Mouse (Mus musculus) limb, embryonic 11.5 days (tissue): ENCODE measurements around the gene Arvcf. TPM values are rescaled to one million over a fixed set of nuclear protein-coding genes. Genes with fewer than 3 reads are reported as not detected.

Experiments used
- ATAC-seq: fragments of 200-750 bp; cut with Nextera tagmentation; 2 replicates; pipeline ENCODE4 v1.8.0; 2017; ENCODE audit warnings: low read depth; ENCODE audit not compliant: insufficient number of reproducible peaks, low FRiP score, low TSS enrichment
- DNase-seq: peaks from one replicate; pipeline ENCODE4 v3.0.0-alpha.2; 2015; ENCODE audit warnings: low spot score
- H3K27ac ChIP-seq: fragments of 300-500 bp; sonication (generic); replicated peaks from 2 replicates; pipeline ENCODE4 v1.5.1; 2014; ENCODE audit warnings: low read depth, mild to moderate bottlenecking, low read length
- H3K27me3 ChIP-seq: fragments of 300-500 bp; sonication (generic); 2 replicates; pipeline ENCODE4 v1.6.1; 2014; ENCODE audit warnings: mild to moderate bottlenecking, low read length, mixed read lengths; ENCODE audit not compliant: control insufficient read depth, insufficient read depth
- H3K36me3 ChIP-seq: fragments of 300-500 bp; sonication (generic); 2 replicates; pipeline ENCODE4 v1.6.1; 2014; ENCODE audit warnings: mild to moderate bottlenecking, low read length, moderate library complexity, mixed read lengths; ENCODE audit not compliant: control insufficient read depth, insufficient read depth
- H3K4me1 ChIP-seq: fragments of 300-500 bp; sonication (generic); 2 replicates; pipeline ENCODE4 v1.6.1; 2014; ENCODE audit warnings: low read length, mixed read lengths; ENCODE audit not compliant: control insufficient read depth, insufficient read depth
- H3K4me2 ChIP-seq: fragments of 300-500 bp; sonication (generic); 2 replicates; pipeline ENCODE4 v1.6.1; 2014; ENCODE audit warnings: low read depth, mild to moderate bottlenecking, moderate library complexity; ENCODE audit not compliant: severe bottlenecking
- H3K4me3 ChIP-seq: fragments of 300-500 bp; sonication (generic); 2 replicates; pipeline ENCODE4 v1.5.1; 2014; ENCODE audit warnings: low read depth, low read length
- H3K9ac ChIP-seq: fragments of 300-500 bp; sonication (generic); 2 replicates; pipeline ENCODE4 v1.6.1; 2014; ENCODE audit warnings: mild to moderate bottlenecking, low read length
- H3K9me3 ChIP-seq: fragments of 300-500 bp; sonication (generic); 2 replicates; pipeline ENCODE4 v1.6.1; 2016; ENCODE audit warnings: low read length; ENCODE audit not compliant: control insufficient read depth
- WGBS: fragments of 180-500 bp; shearing (Covaris S2); extraction: QIAGEN DNeasy Blood & Tissue Kit; methylation state at CpG from one replicate; pipeline ENCODE4 v1.1.7; 2014; 5-methylcytosine and 5-hydroxymethylcytosine counted together
- polyA plus RNA-seq: library from polyadenylated mRNA; unstranded; fragments of >200 nt; fragmentation: Nextera tagmentation; extraction: Ambion mirVana; gene quantifications from 2 replicates; pipeline ENCODE4 v1.2.1, GENCODE M21; 2014

Arvcf gene
- polyA plus RNA-seq, 1 experiment from 2014 or later, result 33.2 TPM

DNA sequence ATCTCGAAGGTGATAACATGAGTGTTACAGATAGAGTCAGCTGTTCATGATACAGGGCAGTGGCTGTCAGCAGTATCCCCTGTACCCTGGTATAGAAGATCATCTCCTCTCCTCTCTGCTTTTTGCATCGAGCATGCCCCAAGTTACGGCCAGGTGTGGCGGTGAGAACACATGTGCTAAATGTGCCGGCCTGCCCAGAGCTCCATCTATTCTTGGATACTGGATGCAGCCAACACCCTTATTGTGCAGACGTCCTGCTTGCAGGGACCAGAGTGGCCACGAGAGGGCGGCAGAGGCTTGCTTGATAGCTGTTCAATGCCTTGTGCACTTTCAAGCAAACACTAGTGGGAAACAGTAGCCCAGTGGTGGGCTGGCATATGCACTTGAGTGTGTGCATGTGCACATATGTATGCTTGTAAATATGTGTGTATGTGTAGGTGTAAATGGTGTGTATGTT lies 95.4 kb downstream of the Arvcf start:
- DNase-seq, result peak; percentile 98
- H3K4me3 ChIP-seq, result no peak overlapping the region
- no peaks in the 10 kb centered on the region for H3K4me1 ChIP-seq
- no peak overlapping the region for H3K9ac ChIP-seq
- H3K4me2 ChIP-seq, result no peak overlapping the region
- H3K9me3 ChIP-seq, result no peaks in the 10 kb centered on the region
- H3K36me3 ChIP-seq, result peaks cover 9% of the 10 kb centered on the region
- peak; percentile 65 for ATAC-seq
- H3K27ac ChIP-seq, result no peak overlapping the region
- 33% methylated on average over 8 of the region's 8 CpGs for WGBS
- H3K27me3 ChIP-seq, result no peaks in the 10 kb centered on the region

DNA sequence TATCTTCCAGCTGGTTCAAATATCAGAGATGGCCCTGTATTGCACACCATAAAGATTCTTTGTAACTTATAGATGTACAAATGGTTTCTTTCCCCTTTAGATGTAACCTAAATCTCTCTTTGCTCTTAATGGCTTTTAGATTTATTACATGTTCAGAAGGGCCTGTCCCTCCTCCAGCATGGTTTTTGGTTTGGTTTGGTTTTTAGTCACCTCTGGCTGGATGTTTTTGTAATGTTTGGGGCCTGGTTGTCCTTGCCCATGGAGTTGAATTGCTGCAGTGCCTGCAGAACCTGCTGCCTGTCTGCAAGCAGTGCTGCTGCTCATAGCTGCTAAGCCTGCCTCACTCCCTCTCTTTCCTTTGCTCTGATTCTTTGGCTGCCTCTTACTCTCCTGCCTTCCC lies 99.3 kb downstream of the Arvcf start:
- DNase-seq (no peak), ATAC-seq (no peak)
- Histone ChIP-seq H3K9ac (no peak overlapping the region), H3K4me3 (no peak overlapping the region), H3K36me3 (peaks cover 5% of the 10 kb centered on the region), H3K27me3 (no peaks in the 10 kb centered on the region), H3K4me2 (no peak overlapping the region), H3K27ac (no peak overlapping the region), H3K9me3 (no peaks in the 10 kb centered on the region), H3K4me1 (no peaks in the 10 kb centered on the region)

DNA sequence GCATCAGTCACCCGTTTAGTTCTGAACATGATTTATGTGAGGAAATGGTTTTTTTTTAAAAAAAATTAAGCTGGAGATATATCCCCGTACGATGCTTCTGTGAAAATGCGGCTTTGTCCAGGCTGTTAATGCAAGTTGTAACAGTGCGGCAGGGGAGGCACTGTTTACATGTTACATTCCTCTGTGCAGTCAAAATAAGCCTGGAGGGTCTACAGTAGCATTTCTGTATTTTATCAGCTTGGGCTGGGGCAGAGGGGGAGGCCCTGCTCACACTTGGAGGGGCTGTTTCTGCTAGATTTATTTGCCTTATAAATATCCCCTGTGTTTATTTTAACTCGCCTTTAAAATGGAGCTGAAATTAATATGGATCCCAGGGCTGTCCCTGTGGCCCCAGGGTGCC lies 100.1 kb downstream of the Arvcf start:
- no peak for ATAC-seq
- DNase-seq, result no peak

DNA sequence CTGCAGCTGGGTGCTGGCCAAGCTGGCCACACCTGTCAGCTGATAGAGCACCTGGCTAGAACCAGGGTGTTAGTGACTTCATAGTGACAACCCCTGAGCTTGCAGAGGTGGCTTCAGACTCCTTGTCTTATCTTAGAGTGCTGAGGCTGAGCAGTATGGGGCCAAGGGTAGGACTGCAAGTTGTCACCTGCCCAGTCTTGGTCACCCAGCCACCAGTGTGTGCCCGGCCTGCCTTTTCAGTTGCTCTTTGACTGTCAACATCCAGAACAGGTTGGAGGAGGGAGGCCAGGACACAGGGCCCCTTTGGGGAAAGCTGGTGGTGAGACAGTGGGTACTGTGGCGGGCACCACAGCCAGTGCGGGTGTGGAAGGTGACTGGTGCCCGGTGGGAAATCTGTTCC lies 101.0 kb downstream of the Arvcf start:
- no peaks in the 10 kb centered on the region for H3K9me3 ChIP-seq
- ATAC-seq (no peak), DNase-seq (no peak)
- H3K4me1 ChIP-seq, result peaks cover 3% of the 10 kb centered on the region; the same call in 1 of the 2 replicates
- no peaks in the 10 kb centered on the region for H3K27me3 ChIP-seq
- H3K27ac ChIP-seq, result no peak overlapping the region
- no peak overlapping the region for H3K9ac ChIP-seq
- H3K4me2 ChIP-seq, result no peak overlapping the region
- 92% methylated on average over 4 of the region's 4 CpGs for WGBS
- peaks cover 5% of the 10 kb centered on the region for H3K36me3 ChIP-seq
- no peak overlapping the region for H3K4me3 ChIP-seq

More for the DNA sequence above, 100.1 kb downstream of the Arvcf start:
- no peak overlapping the region for H3K4me3 ChIP-seq
- H3K9me3 ChIP-seq, result no peaks in the 10 kb centered on the region
- 69% methylated on average over 6 of the region's 6 CpGs for WGBS
- no peak overlapping the region for H3K4me2 ChIP-seq
- H3K27ac ChIP-seq, result no peak overlapping the region
- H3K27me3 ChIP-seq, result no peaks in the 10 kb centered on the region
- peaks cover 5% of the 10 kb centered on the region for H3K36me3 ChIP-seq
- H3K9ac ChIP-seq, result no peak overlapping the region
- no peaks in the 10 kb centered on the region for H3K4me1 ChIP-seq

DNA sequence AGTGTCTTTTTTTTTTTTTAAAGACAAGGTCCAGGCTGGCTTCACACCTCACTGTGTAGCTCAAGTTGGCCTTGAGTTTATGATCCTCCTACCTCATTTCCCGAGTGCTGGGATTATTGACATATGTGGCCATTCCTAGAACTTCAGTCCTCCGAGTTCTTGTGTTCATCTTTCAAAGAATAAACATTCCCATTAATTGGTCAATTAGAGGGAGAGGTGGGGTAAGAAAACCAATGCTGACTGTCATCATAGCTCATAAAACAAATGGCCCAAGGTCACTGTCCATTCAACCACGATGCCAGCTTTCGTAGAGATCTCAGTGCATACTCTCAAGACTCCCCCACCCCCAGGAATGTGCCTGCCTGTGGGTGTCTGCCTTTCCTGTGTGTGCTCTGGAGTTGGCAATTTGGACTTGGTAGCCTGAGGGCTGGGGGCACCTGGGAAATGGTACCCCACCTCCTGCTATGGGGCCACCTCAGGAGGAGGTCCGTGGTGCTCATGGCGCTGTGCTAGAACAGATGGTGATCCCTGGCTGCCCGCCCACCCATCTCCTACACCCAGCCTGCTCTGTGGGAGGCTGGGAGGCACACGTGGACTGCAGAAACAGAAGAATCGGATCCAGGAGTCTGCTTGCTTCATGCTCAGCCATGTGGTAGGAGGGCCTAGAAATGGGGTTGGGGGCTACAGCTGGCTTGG lies 103.7 kb downstream of the Arvcf start:
- 65% methylated on average over 9 of the region's 9 CpGs for WGBS
- no peaks in the 10 kb centered on the region for H3K9me3 ChIP-seq
- no peak overlapping the region for H3K4me2 ChIP-seq
- no peak for ATAC-seq
- H3K4me3 ChIP-seq, result no peak overlapping the region
- H3K27ac ChIP-seq, result peak overlapping the region; percentile 24; the same call in 1 of the 2 replicates
- H3K9ac ChIP-seq, result no peak overlapping the region
- H3K27me3 ChIP-seq, result no peaks in the 10 kb centered on the region
- DNase-seq, result no peak
- H3K4me1 ChIP-seq, result peaks cover 4% of the 10 kb centered on the region; the same call in 1 of the 2 replicates
- peaks cover 2% of the 10 kb centered on the region; the same call in 1 of the 2 replicates for H3K36me3 ChIP-seq

DNA sequence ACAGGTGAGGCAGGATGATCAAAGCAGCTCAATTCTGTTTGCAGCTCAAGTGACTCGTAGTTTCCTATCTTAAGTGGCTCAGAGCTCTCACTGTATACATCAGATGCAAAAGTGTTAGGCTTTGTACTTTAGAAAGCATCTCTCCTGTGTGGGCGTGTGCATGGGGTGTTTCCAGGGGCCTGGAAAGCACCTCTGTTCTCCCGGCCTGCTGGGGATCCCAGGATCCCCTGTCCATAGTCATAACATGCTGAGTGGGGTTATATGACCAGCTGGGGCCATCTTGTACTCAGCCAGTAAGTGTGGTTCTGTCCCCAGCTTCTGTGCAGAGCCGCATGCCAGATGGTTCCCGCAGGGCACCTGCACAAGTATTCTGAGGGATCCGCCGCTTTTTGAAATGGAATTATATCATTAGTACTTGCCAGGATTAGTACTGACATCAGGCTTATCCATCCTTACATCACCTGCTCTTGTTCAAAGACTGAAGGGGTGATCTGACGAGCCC lies 104.4 kb downstream of the Arvcf start:
- no peak overlapping the region for H3K4me3 ChIP-seq

DNA sequence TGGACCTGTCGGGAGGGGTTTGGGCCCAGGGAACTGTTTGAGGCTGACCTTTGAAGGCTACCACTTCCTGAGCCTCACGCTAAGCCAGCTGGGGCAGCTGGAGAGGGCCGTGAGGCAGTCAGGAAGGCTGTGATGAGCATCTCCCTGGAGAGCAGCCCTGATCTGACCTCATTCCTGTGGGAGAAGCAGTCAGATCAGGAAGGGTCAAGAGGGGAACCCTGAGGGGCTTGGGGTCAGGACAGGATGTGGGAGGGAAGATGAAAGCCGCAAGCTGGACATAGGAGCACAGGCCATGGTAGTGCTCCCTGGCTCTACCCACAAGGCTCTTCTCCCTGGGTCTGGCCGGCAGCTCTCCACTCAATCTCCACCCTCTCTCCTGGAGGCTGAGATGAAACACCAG lies 105.9 kb downstream of the Arvcf start:
- Histone ChIP-seq H3K27me3 (no peaks in the 10 kb centered on the region), H3K9ac (no peak overlapping the region), H3K27ac (no peak overlapping the region), H3K4me2 (no peak overlapping the region), H3K36me3 (0 out of 2 replicates have a peak, but pooled peaks cover 2% of the 10 kb centered on the region), H3K4me3 (no peak overlapping the region), H3K9me3 (no peaks in the 10 kb centered on the region), H3K4me1 (peaks cover 4% of the 10 kb centered on the region; the same call in 1 of the 2 replicates)
- DNase-seq, result no peak
- ATAC-seq, result no peak
- 19% methylated on average over 5 of the region's 5 CpGs for WGBS

More for the DNA sequence above, 104.4 kb downstream of the Arvcf start:
- no peak for ATAC-seq
- peaks cover 4% of the 10 kb centered on the region; the same call in 1 of the 2 replicates for H3K4me1 ChIP-seq
- no peak for DNase-seq
- no peak overlapping the region for H3K4me2 ChIP-seq
- H3K9ac ChIP-seq, result no peak overlapping the region
- peaks cover 3% of the 10 kb centered on the region; the same call in 1 of the 2 replicates for H3K36me3 ChIP-seq
- H3K27me3 ChIP-seq, result no peaks in the 10 kb centered on the region
- H3K9me3 ChIP-seq, result no peaks in the 10 kb centered on the region
- 90% methylated on average over 8 of the region's 8 CpGs for WGBS
- no peak overlapping the region for H3K27ac ChIP-seq

DNA sequence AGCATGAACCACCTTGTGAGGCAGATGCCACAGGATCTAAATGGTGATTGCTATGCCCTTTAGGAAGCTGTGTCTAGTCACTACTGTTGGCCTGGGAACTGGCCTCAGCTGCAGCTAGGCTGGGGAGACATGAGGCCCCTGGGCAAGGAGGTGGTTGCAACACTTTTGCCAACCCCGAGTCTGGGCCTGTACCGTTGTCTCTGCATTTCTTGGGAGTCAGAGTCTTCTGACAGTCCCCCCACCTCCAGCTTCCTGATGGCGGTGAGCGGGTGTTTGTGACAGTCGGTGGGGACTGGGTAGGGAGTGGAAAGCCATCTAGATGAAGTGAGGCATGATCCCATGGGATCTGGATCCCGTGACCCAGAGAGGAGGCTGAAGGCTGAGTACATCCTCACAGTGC lies 107.4 kb downstream of the Arvcf start:
- H3K4me1 ChIP-seq, result peaks cover 14% of the 10 kb centered on the region
- WGBS, result 91% methylated on average over 6 of the region's 6 CpGs

More for the DNA sequence above, 107.4 kb downstream of the Arvcf start:
- H3K9me3 ChIP-seq, result no peaks in the 10 kb centered on the region
- H3K27ac ChIP-seq, result no peak overlapping the region
- no peak overlapping the region for H3K9ac ChIP-seq
- ATAC-seq, result no peak
- H3K27me3 ChIP-seq, result no peaks in the 10 kb centered on the region
- no peak overlapping the region for H3K4me2 ChIP-seq
- DNase-seq, result no peak
- 0 out of 2 replicates have a peak, but pooled peaks cover 4% of the 10 kb centered on the region for H3K36me3 ChIP-seq
- no peak overlapping the region for H3K4me3 ChIP-seq
